16 mouse cellular contexts compared by ENCODE assay signal in the genomic region with DNA sequence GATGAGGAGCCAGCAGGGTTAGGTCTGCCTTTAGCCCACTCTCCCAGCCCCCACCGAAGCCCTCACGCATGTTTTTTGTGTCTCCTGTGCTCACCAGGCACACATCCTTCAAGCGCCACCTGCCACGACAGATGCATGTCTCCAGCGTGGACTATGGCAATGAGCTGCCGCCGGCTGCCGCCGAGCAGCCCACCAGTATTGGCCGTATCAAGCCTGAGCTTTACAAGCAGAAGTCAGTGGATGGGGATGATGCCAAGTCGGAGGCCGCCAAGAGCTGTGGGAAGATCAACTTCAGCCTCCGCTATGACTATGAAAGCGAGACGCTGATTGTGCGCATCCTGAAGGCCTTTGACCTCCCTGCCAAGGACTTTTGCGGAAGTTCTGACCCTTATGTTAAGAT. TPM values are rescaled to one million over a fixed set of nuclear protein-coding genes. Genes with fewer than 3 reads are reported as not detected.
"Had no signal": no experiment of that assay in that cellular context is flagged by ENCODE, and none has a peak within 500 bp of the region (broad histone marks: within the 10 kb centered on the region; RNA-seq: fewer than 3 reads in every experiment).

No protein-coding gene starts in this region.

- H3K4me1 ChIP-seq: kidney, embryonic 15.5 days; liver, embryonic 15.5 days had no signal

- H3K27me3 ChIP-seq: liver, embryonic 15.5 days; midbrain, embryonic 13.5 days had no signal

- H3K36me3 ChIP-seq: kidney, embryonic 15.5 days; liver, embryonic 15.5 days; midbrain, embryonic 13.5 days had no signal

- H3K4me2 ChIP-seq: kidney, embryonic 15.5 days; liver, embryonic 11.5 days; liver, embryonic 15.5 days; midbrain, embryonic 13.5 days had no signal

- H3K9me3 ChIP-seq: kidney, embryonic 15.5 days; liver, embryonic 15.5 days; midbrain, embryonic 13.5 days had no signal

- ATAC-seq: intestine, embryonic 16.5 days; lung, postnatal 0 days; midbrain, embryonic 13.5 days had no signal

- H3K27ac ChIP-seq: kidney, embryonic 15.5 days; left cerebral cortex, adult 2 months; liver, embryonic 15.5 days; midbrain, embryonic 13.5 days had no signal

- DNase-seq: kidney, adult 2 months; kidney, postnatal 14 days; lung, adult 2 months; lung, postnatal 36 days; right cerebral cortex, adult 18-20 months; thymus, postnatal 4 days had no signal

- H3K9ac ChIP-seq: kidney, embryonic 15.5 days; liver, embryonic 15.5 days; midbrain, embryonic 13.5 days had no signal

- H3K4me3 ChIP-seq: kidney, embryonic 15.5 days; left cerebral cortex, adult 2 months; liver, embryonic 15.5 days; midbrain, embryonic 13.5 days had no signal

RNA-seq across cellular contexts. Expression of gene Syt6, which starts 12.1 kb away (rescaled TPM):
- polyA plus RNA-seq: kidney, adult 2 months had no signal

RNA-seq across cellular contexts. Expression of gene Atg4a-ps, which starts 58.7 kb away (rescaled TPM):
- polyA plus RNA-seq: kidney, adult 2 months; kidney, embryonic 15.5 days; lung, adult 2 months; midbrain, postnatal 0 days; neural tube, embryonic 14.5 days; small intestine, adult 2 months had no signal
